Mouse (Mus musculus) bone marrow, adult 2 months (tissue): ENCODE data around the gene Jade2.

Experiments used
- CTCF ChIP-seq: fragments of 200-500 bp; IDR thresholded peaks from 2 replicates; pipeline ENCODE4 v1.5.1; 2011; ENCODE audit warnings: low read length, control low read depth; ENCODE audit not compliant: control insufficient read depth, insufficient read depth
- POLR2A ChIP-seq: fragments of 200-500 bp; IDR thresholded peaks from 2 replicates; pipeline ENCODE4 v1.6.1; 2011; ENCODE audit warnings: low read depth, mild to moderate bottlenecking, control low read depth, low read length, borderline replicate concordance; ENCODE audit not compliant: control insufficient read depth

GRCm38 (mm10) chr11:51832992-51833391 is 24.5 kb downstream of the Jade2 start:
- TF ChIP-seq CTCF: no peak
- no peak for TF ChIP-seq POLR2A
